Mouse (Mus musculus) hindbrain, embryonic 10.5 days (tissue): ENCODE measurements at regions not wholly inside any gene's neighbourhood (a gene's known extent, or its start where the extent isn't known, plus 50 kb on each side); places are given as distances from the start of the nearest gene placed in this dataset.

Experiments
- DNase-seq: peaks from one replicate; pipeline ENCODE4 v3.0.0-alpha.2; 2017; ENCODE audit warnings: low spot score
- H3K27ac ChIP-seq: fragments of 300-500 bp; sonication (generic); 2 replicates; pipeline ENCODE4 v1.5.1; 2016; ENCODE audit warnings: mild to moderate bottlenecking, moderate library complexity
- H3K27me3 ChIP-seq: fragments of 300-500 bp; sonication (generic); 2 replicates; pipeline ENCODE4 v1.6.1; 2016; ENCODE audit warnings: mild to moderate bottlenecking; ENCODE audit not compliant: poor library complexity, insufficient read depth, severe bottlenecking
- H3K36me3 ChIP-seq: fragments of 300-500 bp; sonication (generic); 2 replicates; pipeline ENCODE4 v1.6.1; 2016; ENCODE audit warnings: mild to moderate bottlenecking, moderate library complexity
- H3K4me1 ChIP-seq: fragments of 300-500 bp; sonication (generic); replicated peaks from 2 replicates; pipeline ENCODE4 v1.6.1; 2016; ENCODE audit warnings: mild to moderate bottlenecking
- H3K4me3 ChIP-seq: fragments of 300-500 bp; sonication (generic); 2 replicates; pipeline ENCODE4 v1.5.1; 2016; ENCODE audit warnings: mild to moderate bottlenecking, moderate library complexity
- H3K9me3 ChIP-seq: fragments of 300-500 bp; sonication (generic); 2 replicates; pipeline ENCODE4 v1.6.1; 2016; ENCODE audit warnings: mild to moderate bottlenecking, moderate library complexity
- WGBS: fragments of 180-500 bp; shearing (Covaris S2); methylation state at CpG from one replicate; pipeline ENCODE4 v1.1.7; 2016; 5-methylcytosine and 5-hydroxymethylcytosine counted together

- no peak overlapping the region for H3K27ac ChIP-seq
- H3K36me3 ChIP-seq, result peaks cover 39% of the 10 kb centered on the region
- whole genome bisulfite sequencing, result 90% methylated on average over 2 of the region's 2 CpGs
- DNase-seq, result no peak
- H3K4me3 ChIP-seq, result no peak overlapping the region
- H3K27me3 ChIP-seq, result no peaks in the 10 kb centered on the region
- H3K4me1 ChIP-seq, result no peaks in the 10 kb centered on the region
- no peaks in the 10 kb centered on the region for H3K9me3 ChIP-seq
These were observed 62.0 kb upstream of the Rtl1 start for GRCm38 (mm10) chr12:109662179-109662578.

- H3K4me1 ChIP-seq, result no peaks in the 10 kb centered on the region
- no peaks in the 10 kb centered on the region for H3K27me3 ChIP-seq
- WGBS, result 87% methylated on average over 4 of the region's 4 CpGs
- peaks cover 30% of the 10 kb centered on the region for H3K36me3 ChIP-seq
- no peak for DNase-seq
- H3K27ac ChIP-seq, result no peak overlapping the region
- H3K9me3 ChIP-seq, result no peaks in the 10 kb centered on the region
- H3K4me3 ChIP-seq, result no peak overlapping the region
These were observed 74.6 kb upstream of the Rtl1 start for GRCm38 (mm10) chr12:109674766-109675165.

GRCm38 (mm10) chr12:109694046-109694445, 93.9 kb upstream of the Rtl1 start:
- no peaks in the 10 kb centered on the region for H3K27me3 ChIP-seq
- no peak overlapping the region for H3K4me3 ChIP-seq
- no peaks in the 10 kb centered on the region for H3K9me3 ChIP-seq
- peaks cover 81% of the 10 kb centered on the region for H3K36me3 ChIP-seq
- DNase-seq, result no peak
- H3K4me1 ChIP-seq, result no peaks in the 10 kb centered on the region
- 93% methylated on average over 4 of the region's 4 CpGs for WGBS
- no peak overlapping the region for H3K27ac ChIP-seq

GRCm38 (mm10) chr12:109694801-109695430, 94.8 kb upstream of the Rtl1 start:
- H3K27me3 ChIP-seq, result no peaks in the 10 kb centered on the region
- H3K4me1 ChIP-seq, result no peaks in the 10 kb centered on the region
- DNase-seq, result no peak
- H3K4me3 ChIP-seq, result no peak overlapping the region
- H3K9me3 ChIP-seq, result no peaks in the 10 kb centered on the region
- 95% methylated on average over 5 of the region's 5 CpGs for WGBS
- peaks cover 85% of the 10 kb centered on the region for H3K36me3 ChIP-seq
- no peak overlapping the region for H3K27ac ChIP-seq

GRCm38 (mm10) chr12:109706820-109707219, 106.7 kb upstream of the Rtl1 start:
- no peaks in the 10 kb centered on the region for H3K9me3 ChIP-seq
- no peaks in the 10 kb centered on the region for H3K4me1 ChIP-seq
- no peak overlapping the region for H3K27ac ChIP-seq
- H3K36me3 ChIP-seq, result peaks cover 32% of the 10 kb centered on the region
- WGBS, result 95% methylated on average over 6 of the region's 6 CpGs
- H3K4me3 ChIP-seq, result no peak overlapping the region
- no peaks in the 10 kb centered on the region for H3K27me3 ChIP-seq
- DNase-seq, result peak; percentile 1

GRCm38 (mm10) chr12:109709661-109710060, 109.5 kb upstream of the Rtl1 start:
- H3K4me1 ChIP-seq, result no peaks in the 10 kb centered on the region
- H3K27ac ChIP-seq, result no peak overlapping the region
- no peak overlapping the region for H3K4me3 ChIP-seq
- H3K27me3 ChIP-seq, result no peaks in the 10 kb centered on the region
- no peaks in the 10 kb centered on the region for H3K9me3 ChIP-seq
- peaks cover 60% of the 10 kb centered on the region for H3K36me3 ChIP-seq
- WGBS, result 94% methylated on average over 5 of the region's 5 CpGs
- DNase-seq, result peak; percentile 1

GRCm38 (mm10) chr12:109711392-109711791, 111.3 kb upstream of the Rtl1 start:
- no peak overlapping the region for H3K27ac ChIP-seq
- H3K36me3 ChIP-seq, result peaks cover 77% of the 10 kb centered on the region
- DNase-seq, result no peak
- no peak overlapping the region for H3K4me3 ChIP-seq
- H3K27me3 ChIP-seq, result no peaks in the 10 kb centered on the region
- no peaks in the 10 kb centered on the region for H3K4me1 ChIP-seq
- 96% methylated on average over 5 of the region's 5 CpGs for WGBS
- H3K9me3 ChIP-seq, result no peaks in the 10 kb centered on the region

- Histone ChIP-seq H3K27ac (no peak overlapping the region), H3K9me3 (no peaks in the 10 kb centered on the region), H3K4me1 (no peaks in the 10 kb centered on the region), H3K36me3 (peaks cover 83% of the 10 kb centered on the region), H3K4me3 (no peak overlapping the region), H3K27me3 (no peaks in the 10 kb centered on the region)
- 95% methylated on average over 7 of the region's 7 CpGs for WGBS
- DNase-seq, result no peak
These were observed 111.8 kb upstream of the Rtl1 start for GRCm38 (mm10) chr12:109711946-109712345.

- Histone ChIP-seq H3K27me3 (no peaks in the 10 kb centered on the region), H3K9me3 (no peaks in the 10 kb centered on the region), H3K4me3 (no peak overlapping the region), H3K27ac (no peak overlapping the region), H3K4me1 (no peaks in the 10 kb centered on the region), H3K36me3 (peaks cover 87% of the 10 kb centered on the region)
- DNase-seq, result no peak
- 95% methylated on average over 16 of the region's 16 CpGs for WGBS
These were observed 112.3 kb upstream of the Rtl1 start for GRCm38 (mm10) chr12:109712386-109712785.

GRCm38 (mm10) chr12:109713041-109713440, 112.9 kb upstream of the Rtl1 start:
- Histone ChIP-seq H3K4me1 (no peaks in the 10 kb centered on the region), H3K27ac (no peak overlapping the region), H3K36me3 (peaks cover 93% of the 10 kb centered on the region), H3K9me3 (no peaks in the 10 kb centered on the region), H3K27me3 (no peaks in the 10 kb centered on the region), H3K4me3 (no peak overlapping the region)
- DNase-seq, result no peak
- WGBS, result 92% methylated on average over 3 of the region's 3 CpGs

- no peak overlapping the region for H3K27ac ChIP-seq
- no peak overlapping the region for H3K4me3 ChIP-seq
- DNase-seq, result no peak
- H3K9me3 ChIP-seq, result no peaks in the 10 kb centered on the region
- no peaks in the 10 kb centered on the region for H3K4me1 ChIP-seq
- peaks cover 95% of the 10 kb centered on the region for H3K36me3 ChIP-seq
- WGBS, result 92% methylated on average over 5 of the region's 5 CpGs
- H3K27me3 ChIP-seq, result no peaks in the 10 kb centered on the region
These were observed 113.9 kb upstream of the Rtl1 start for GRCm38 (mm10) chr12:109714061-109714460.

GRCm38 (mm10) chr12:109716991-109717390, 116.9 kb upstream of the Rtl1 start:
- H3K27me3 ChIP-seq, result no peaks in the 10 kb centered on the region
- peaks cover 96% of the 10 kb centered on the region for H3K36me3 ChIP-seq
- no peak overlapping the region for H3K4me3 ChIP-seq
- WGBS, result 95% methylated on average over 20 of the region's 20 CpGs
- H3K27ac ChIP-seq, result no peak overlapping the region
- H3K4me1 ChIP-seq, result no peaks in the 10 kb centered on the region
- H3K9me3 ChIP-seq, result no peaks in the 10 kb centered on the region
- DNase-seq, result no peak

GRCm38 (mm10) chr12:109718036-109718435, 117.9 kb upstream of the Rtl1 start:
- peaks cover 96% of the 10 kb centered on the region for H3K36me3 ChIP-seq

GRCm38 (mm10) chr12:109738201-109738600, 138.1 kb upstream of the Rtl1 start:
- Histone ChIP-seq H3K4me3 (no peak overlapping the region), H3K9me3 (no peaks in the 10 kb centered on the region), H3K4me1 (no peaks in the 10 kb centered on the region), H3K36me3 (peaks cover 87% of the 10 kb centered on the region), H3K27ac (no peak overlapping the region), H3K27me3 (no peaks in the 10 kb centered on the region)
- DNase-seq, result no peak
- WGBS, result 94% methylated on average over 10 of the region's 10 CpGs

More at GRCm38 (mm10) chr12:109718036-109718435, 117.9 kb upstream of the Rtl1 start:
- no peak overlapping the region for H3K4me3 ChIP-seq
- H3K9me3 ChIP-seq, result no peaks in the 10 kb centered on the region
- H3K27ac ChIP-seq, result no peak overlapping the region
- DNase-seq, result no peak
- H3K27me3 ChIP-seq, result no peaks in the 10 kb centered on the region
- no peaks in the 10 kb centered on the region for H3K4me1 ChIP-seq
- WGBS, result 96% methylated on average over 9 of the region's 9 CpGs
